Mouse (Mus musculus): Measurements from ENCODE around the gene Arpc1b. TPM values are rescaled to one million over a fixed set of nuclear protein-coding genes. Genes with fewer than 3 reads are reported as not detected.
"Not testable (repeated sequence)": the region's sequence is repeated elsewhere in the genome, so short reads cannot be mapped to it uniquely, and the experiment has no call there.

Arpc1b gene
- polyA plus RNA-seq, 1 experiment from 2014 or later = 49.3 TPM

DNA sequence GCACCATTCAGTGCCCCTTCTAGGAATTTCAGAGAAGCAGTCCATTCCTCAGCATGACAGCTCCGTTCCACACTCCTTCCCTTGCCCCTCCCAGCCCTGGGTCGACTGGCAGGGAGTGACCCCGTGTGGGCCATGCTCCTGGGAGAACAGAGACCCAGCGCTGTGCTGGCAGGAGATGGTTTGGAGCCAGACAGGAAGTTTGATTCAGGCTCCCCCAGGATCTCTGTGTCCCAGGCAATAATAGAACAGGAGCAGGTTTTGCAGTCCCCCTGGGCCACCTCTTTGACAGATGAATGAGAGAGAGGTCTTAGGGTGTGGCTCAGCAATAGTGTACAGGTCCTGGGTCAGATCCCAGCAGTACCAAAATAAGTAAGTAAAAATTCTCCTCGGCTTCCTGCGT, 4.0 kb downstream of the Arpc1b start:
- no peaks in the 10 kb centered on the region for H3K9me3 ChIP-seq (ENCODE audit: control insufficient read depth, low read length)
- H3K4me1 ChIP-seq (replicated peaks; ENCODE audit: control insufficient read depth, insufficient read depth, low read length) = no peaks in the 10 kb centered on the region
- no peak overlapping the region for H3K4me3 ChIP-seq (ENCODE audit: low read depth, low read length)
- no peak overlapping the region for H3K9ac ChIP-seq (ENCODE audit: low read depth, low read length)
- H3K27me3 ChIP-seq (ENCODE audit: control insufficient read depth, insufficient read depth, low read length) = peaks cover 6% of the 10 kb centered on the region
- no peak for DNase-seq (ENCODE audit: low spot score)
- WGBS = 65% methylated on average over 6 of the region's 6 CpGs
- H3K4me2 ChIP-seq (replicated peaks; ENCODE audit: low read depth, low read length) = no peak overlapping the region
- H3K27ac ChIP-seq (ENCODE audit: low read depth, low read length) = no peak overlapping the region
- no peaks in the 10 kb centered on the region for H3K36me3 ChIP-seq (ENCODE audit: control insufficient read depth, insufficient read depth, low read length)
- ATAC-seq (ENCODE audit: low FRiP score) = no peak

DNA sequence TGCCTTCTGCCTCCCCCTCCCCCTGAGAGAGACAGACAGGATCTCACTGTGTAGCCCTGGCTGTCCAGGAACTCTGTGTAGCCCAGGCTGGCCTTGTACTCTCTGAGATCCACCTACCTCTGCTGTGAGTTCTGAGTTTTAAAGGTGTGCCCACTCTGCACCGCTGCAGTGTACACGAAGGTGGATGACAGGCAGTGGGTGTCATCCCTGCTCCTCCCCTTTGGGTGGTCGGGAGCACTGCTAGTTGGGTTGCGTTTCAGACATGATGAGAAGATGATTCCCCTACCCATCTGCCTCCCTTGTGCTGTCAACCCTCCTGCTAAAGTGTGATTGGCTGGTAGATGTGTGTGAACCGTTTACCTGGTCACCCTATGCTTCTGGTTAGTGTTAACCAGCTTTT, 4.4 kb downstream of the Arpc1b start:
- no peaks in the 10 kb centered on the region for H3K36me3 ChIP-seq (ENCODE audit: control insufficient read depth, insufficient read depth, low read length)
- H3K9ac ChIP-seq (ENCODE audit: low read depth, low read length) = no peak overlapping the region
- DNase-seq (ENCODE audit: low spot score) = no peak
- H3K4me2 ChIP-seq (replicated peaks; ENCODE audit: low read depth, low read length) = no peak overlapping the region
- H3K27ac ChIP-seq (ENCODE audit: low read depth, low read length) = no peak overlapping the region
- no peak overlapping the region for H3K4me3 ChIP-seq (ENCODE audit: low read depth, low read length)
- no peaks in the 10 kb centered on the region for H3K4me1 ChIP-seq (replicated peaks; ENCODE audit: control insufficient read depth, insufficient read depth, low read length)
- 92% methylated on average over 5 of the region's 5 CpGs for WGBS
- H3K27me3 ChIP-seq (ENCODE audit: control insufficient read depth, insufficient read depth, low read length) = peaks cover 6% of the 10 kb centered on the region
- no peak for ATAC-seq (ENCODE audit: low FRiP score)
- H3K9me3 ChIP-seq (ENCODE audit: control insufficient read depth, low read length) = no peaks in the 10 kb centered on the region

DNA sequence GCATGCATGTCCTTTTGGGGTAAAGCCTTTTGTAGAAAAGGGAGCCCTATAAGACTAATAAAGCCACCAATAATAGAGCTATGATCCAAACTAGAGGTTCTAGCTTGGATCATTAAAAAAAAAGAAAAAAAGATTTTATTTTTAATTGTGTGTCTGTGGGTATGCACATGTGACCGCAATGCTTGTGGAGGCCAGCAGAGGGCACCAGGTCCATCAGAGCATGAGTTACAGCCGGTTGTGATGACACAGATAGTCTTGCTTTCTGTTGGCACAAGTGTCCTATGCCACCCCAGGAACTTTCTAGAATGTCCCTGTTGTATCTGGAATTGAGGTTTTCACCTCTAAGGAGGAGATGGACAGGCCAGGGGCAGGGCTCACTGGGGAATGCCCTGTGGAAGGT, 5.4 kb downstream of the Arpc1b start:
- Histone ChIP-seq H3K36me3 (ENCODE audit: control insufficient read depth, insufficient read depth, low read length) (no peaks in the 10 kb centered on the region), H3K9me3 (ENCODE audit: control insufficient read depth, low read length) (no peaks in the 10 kb centered on the region), H3K4me3 (ENCODE audit: low read depth, low read length) (no peak overlapping the region), H3K4me1 (replicated peaks; ENCODE audit: control insufficient read depth, insufficient read depth, low read length) (no peaks in the 10 kb centered on the region), H3K27ac (ENCODE audit: low read depth, low read length) (no peak overlapping the region), H3K9ac (ENCODE audit: low read depth, low read length) (no peak overlapping the region), H3K4me2 (replicated peaks; ENCODE audit: low read depth, low read length) (no peak overlapping the region), H3K27me3 (ENCODE audit: control insufficient read depth, insufficient read depth, low read length) (peaks cover 4% of the 10 kb centered on the region)
- ATAC-seq (ENCODE audit: low FRiP score) (no peak), DNase-seq (ENCODE audit: low spot score) (peak; percentile 22)
- 87% methylated on average over 2 of the region's 2 CpGs for WGBS

DNA sequence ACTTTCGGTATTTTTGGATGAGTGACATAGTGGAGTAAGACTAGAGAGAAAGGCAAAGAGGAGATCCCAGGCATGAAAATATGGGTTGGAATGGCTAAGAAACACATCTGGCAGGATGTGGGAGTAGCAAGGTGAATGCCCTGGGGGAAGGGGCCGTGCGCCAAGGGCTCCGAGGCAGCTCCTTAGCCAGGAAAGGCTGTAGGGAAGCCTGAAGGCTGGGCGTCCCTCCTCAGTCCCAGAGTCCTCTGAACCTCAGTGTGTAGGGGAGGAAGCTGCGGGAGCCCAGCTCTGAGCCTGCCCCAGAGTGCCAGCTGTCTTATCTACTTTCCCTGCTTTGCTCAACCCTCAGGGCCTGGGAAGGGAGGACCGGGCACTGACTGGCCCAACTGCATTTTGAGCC, 6.9 kb downstream of the Arpc1b start:
- DNase-seq (ENCODE audit: low spot score) (no peak), ATAC-seq (ENCODE audit: low FRiP score) (no peak)
- no peaks in the 10 kb centered on the region for H3K9me3 ChIP-seq (ENCODE audit: control insufficient read depth, low read length)
- H3K4me3 ChIP-seq (ENCODE audit: low read depth, low read length) = no peak overlapping the region
- H3K36me3 ChIP-seq (ENCODE audit: control insufficient read depth, insufficient read depth, low read length) = no peaks in the 10 kb centered on the region
- H3K27ac ChIP-seq (ENCODE audit: low read depth, low read length) = no peak overlapping the region
- no peaks in the 10 kb centered on the region for H3K4me1 ChIP-seq (replicated peaks; ENCODE audit: control insufficient read depth, insufficient read depth, low read length)
- WGBS = 75% methylated on average over 7 of the region's 7 CpGs
- H3K27me3 ChIP-seq (ENCODE audit: control insufficient read depth, insufficient read depth, low read length) = no peaks in the 10 kb centered on the region
- no peak overlapping the region for H3K4me2 ChIP-seq (replicated peaks; ENCODE audit: low read depth, low read length)
- no peak overlapping the region for H3K9ac ChIP-seq (ENCODE audit: low read depth, low read length)

DNA sequence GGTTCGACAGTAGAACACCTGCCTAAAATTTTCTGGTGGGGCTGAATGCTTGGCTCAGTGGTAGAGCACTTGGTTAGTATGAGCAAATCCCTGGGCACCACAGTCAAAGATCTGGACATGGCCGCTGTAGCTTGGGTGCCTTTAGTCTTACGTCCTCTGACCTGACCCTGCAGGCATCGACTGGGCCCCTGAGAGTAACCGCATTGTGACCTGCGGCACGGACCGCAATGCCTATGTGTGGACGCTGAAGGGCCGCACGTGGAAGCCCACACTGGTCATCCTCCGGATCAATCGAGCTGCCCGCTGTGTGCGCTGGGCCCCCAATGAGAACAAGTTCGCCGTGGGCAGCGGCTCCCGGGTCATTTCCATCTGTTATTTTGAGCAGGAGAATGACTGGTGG, 9.4 kb downstream of the Arpc1b start:
- Histone ChIP-seq H3K27ac (ENCODE audit: low read depth, low read length) (no peak overlapping the region), H3K27me3 (ENCODE audit: control insufficient read depth, insufficient read depth, low read length) (no peaks in the 10 kb centered on the region), H3K9me3 (ENCODE audit: control insufficient read depth, low read length) (no peaks in the 10 kb centered on the region), H3K4me1 (replicated peaks; ENCODE audit: control insufficient read depth, insufficient read depth, low read length) (no peaks in the 10 kb centered on the region), H3K4me2 (replicated peaks; ENCODE audit: low read depth, low read length) (no peak overlapping the region), H3K4me3 (ENCODE audit: low read depth, low read length) (no peak overlapping the region), H3K36me3 (ENCODE audit: control insufficient read depth, insufficient read depth, low read length) (peaks cover 4% of the 10 kb centered on the region; the same call in 1 of the 2 replicates), H3K9ac (ENCODE audit: low read depth, low read length) (no peak overlapping the region)
- DNase-seq (ENCODE audit: low spot score) = no peak
- 95% methylated on average over 19 of the region's 19 CpGs for WGBS
- no peak for ATAC-seq (ENCODE audit: low FRiP score)

DNA sequence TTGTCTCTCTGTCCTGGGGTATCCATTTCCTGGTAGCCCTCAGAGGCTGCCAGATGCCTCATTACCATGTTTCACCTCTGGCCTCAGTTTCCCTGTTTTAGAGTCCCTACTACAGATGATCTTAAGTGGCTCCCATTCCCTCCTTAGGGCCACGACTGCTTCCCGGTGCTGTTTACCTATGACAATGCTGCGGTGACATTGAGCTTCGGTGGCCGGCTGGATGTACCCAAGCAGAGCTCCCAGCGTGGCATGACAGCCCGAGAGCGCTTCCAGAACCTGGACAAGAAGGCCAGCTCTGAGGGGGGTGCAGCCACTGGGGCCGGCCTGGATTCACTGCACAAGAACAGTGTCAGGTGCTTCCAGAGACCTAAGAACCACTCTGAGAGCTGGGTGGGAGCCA, 12.6 kb downstream of the Arpc1b start:
- H3K9me3 ChIP-seq (ENCODE audit: control insufficient read depth, low read length) = no peaks in the 10 kb centered on the region
- H3K9ac ChIP-seq (ENCODE audit: low read depth, low read length) = no peak overlapping the region
- no peak for ATAC-seq (ENCODE audit: low FRiP score)
- no peak for DNase-seq (ENCODE audit: low spot score)
- WGBS = 96% methylated on average over 9 of the region's 9 CpGs
- no peak overlapping the region for H3K4me3 ChIP-seq (ENCODE audit: low read depth, low read length)
- H3K4me2 ChIP-seq (replicated peaks; ENCODE audit: low read depth, low read length) = no peak overlapping the region
- no peak overlapping the region for H3K27ac ChIP-seq (ENCODE audit: low read depth, low read length)
- peaks cover 12% of the 10 kb centered on the region; the same call in 1 of the 2 replicates for H3K36me3 ChIP-seq (ENCODE audit: control insufficient read depth, insufficient read depth, low read length)
- H3K27me3 ChIP-seq (ENCODE audit: control insufficient read depth, insufficient read depth, low read length) = no peaks in the 10 kb centered on the region
- H3K4me1 ChIP-seq (replicated peaks; ENCODE audit: control insufficient read depth, insufficient read depth, low read length) = no peaks in the 10 kb centered on the region

DNA sequence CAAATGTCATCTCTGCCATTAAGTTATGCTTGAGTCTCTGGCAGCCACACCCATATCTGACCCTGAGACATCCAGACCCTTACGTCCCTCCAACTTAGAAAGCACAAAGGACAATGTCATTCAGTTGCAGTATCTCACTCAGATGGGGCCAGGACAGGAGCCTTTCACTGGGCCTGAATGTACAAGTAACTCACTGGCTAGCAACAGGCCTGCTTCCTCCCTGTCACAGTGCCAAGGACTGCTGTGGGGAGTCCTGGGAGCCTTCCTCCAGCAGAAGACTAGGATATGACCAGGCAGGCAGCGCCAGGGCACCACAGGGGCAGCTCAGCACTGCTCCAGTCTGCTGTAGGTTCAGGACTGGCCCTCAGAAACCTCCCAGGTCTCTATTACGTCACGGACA, 15.1 kb downstream of the Arpc1b start:
- Histone ChIP-seq H3K4me1 (replicated peaks; ENCODE audit: control insufficient read depth, insufficient read depth, low read length) (no peaks in the 10 kb centered on the region), H3K27ac (ENCODE audit: low read depth, low read length) (no peak overlapping the region), H3K9ac (ENCODE audit: low read depth, low read length) (no peak overlapping the region), H3K36me3 (ENCODE audit: control insufficient read depth, insufficient read depth, low read length) (peaks cover 22% of the 10 kb centered on the region), H3K4me2 (replicated peaks; ENCODE audit: low read depth, low read length) (no peak overlapping the region), H3K4me3 (ENCODE audit: low read depth, low read length) (no peak overlapping the region), H3K9me3 (ENCODE audit: control insufficient read depth, low read length) (no peaks in the 10 kb centered on the region), H3K27me3 (ENCODE audit: control insufficient read depth, insufficient read depth, low read length) (no peaks in the 10 kb centered on the region)
- ATAC-seq (ENCODE audit: low FRiP score) (no peak), DNase-seq (ENCODE audit: low spot score) (no peak)
- WGBS = 93% methylated on average over 4 of the region's 4 CpGs

DNA sequence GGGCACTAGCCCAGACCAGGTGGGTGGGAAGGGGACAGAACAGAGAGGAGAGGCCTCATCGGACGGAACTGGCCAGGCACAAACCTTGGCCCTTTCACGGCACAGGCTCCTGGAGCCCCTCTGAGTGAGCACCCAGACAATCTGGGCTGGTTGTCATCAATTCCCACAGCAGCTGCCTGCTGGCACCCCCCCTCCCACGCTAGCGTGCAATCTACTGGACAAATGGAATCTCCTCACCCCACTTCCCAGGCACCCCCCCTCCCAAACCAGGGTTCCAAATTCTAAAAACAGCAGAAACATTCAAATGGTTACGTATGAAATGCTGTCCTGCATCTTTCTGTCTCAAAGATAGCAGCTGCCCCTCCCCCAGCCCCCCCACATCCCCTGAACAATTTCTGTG, 15.8 kb downstream of the Arpc1b start:
- H3K4me1 ChIP-seq (replicated peaks; ENCODE audit: control insufficient read depth, insufficient read depth, low read length); H3K27ac ChIP-seq (ENCODE audit: low read depth, low read length); H3K4me2 ChIP-seq (replicated peaks; ENCODE audit: low read depth, low read length); H3K9me3 ChIP-seq (ENCODE audit: control insufficient read depth, low read length); H3K27me3 ChIP-seq (ENCODE audit: control insufficient read depth, insufficient read depth, low read length); ATAC-seq (ENCODE audit: low FRiP score); H3K9ac ChIP-seq (ENCODE audit: low read depth, low read length); H3K4me3 ChIP-seq (ENCODE audit: low read depth, low read length); DNase-seq (ENCODE audit: low spot score): not testable (repeated sequence)
- WGBS = 81% methylated on average over 4 of the region's 6 CpGs
- H3K36me3 ChIP-seq (ENCODE audit: control insufficient read depth, insufficient read depth, low read length) = peaks cover 28% of the 10 kb centered on the region

DNA sequence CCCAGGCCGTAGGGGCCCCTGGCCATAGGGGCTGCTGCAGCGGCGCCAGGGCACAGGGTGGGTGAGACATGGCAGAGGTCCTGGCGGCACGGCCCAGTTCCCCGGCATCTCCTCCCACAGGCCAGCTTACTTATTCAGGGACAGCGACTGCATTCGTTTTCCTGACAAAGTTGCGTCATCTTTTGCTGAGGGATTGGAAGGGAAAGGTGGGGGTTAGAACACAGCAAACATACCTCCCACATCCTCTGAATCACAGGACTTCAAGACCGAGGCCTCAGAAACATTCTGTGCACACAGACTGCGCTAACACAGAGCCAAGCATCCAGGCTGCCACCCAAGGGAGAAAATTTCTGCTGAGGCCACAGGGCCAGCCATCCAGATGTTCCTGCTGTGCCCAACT, 16.2 kb downstream of the Arpc1b start:
- ATAC-seq (ENCODE audit: low FRiP score) (no peak), DNase-seq (ENCODE audit: low spot score) (no peak)
- Histone ChIP-seq H3K9me3 (ENCODE audit: control insufficient read depth, low read length) (no peaks in the 10 kb centered on the region), H3K9ac (ENCODE audit: low read depth, low read length) (no peak overlapping the region), H3K4me3 (ENCODE audit: low read depth, low read length) (no peak overlapping the region), H3K4me1 (replicated peaks; ENCODE audit: control insufficient read depth, insufficient read depth, low read length) (no peaks in the 10 kb centered on the region), H3K36me3 (ENCODE audit: control insufficient read depth, insufficient read depth, low read length) (peaks cover 30% of the 10 kb centered on the region), H3K4me2 (replicated peaks; ENCODE audit: low read depth, low read length) (no peak overlapping the region), H3K27me3 (ENCODE audit: control insufficient read depth, insufficient read depth, low read length) (no peaks in the 10 kb centered on the region), H3K27ac (ENCODE audit: low read depth, low read length) (no peak overlapping the region)
- 92% methylated on average over 11 of the region's 11 CpGs for WGBS
